Mouse (Mus musculus) mouse embryonic stem cell (cell line): ENCODE results near the gene Rpl35a.

Experiments used
- in situ Hi-C, 2 experiments: fragments of 300-500 bp; cut with MboI; formaldehyde crosslinking; loops; 1 replicate in 1 of 2; 3 replicates in 1 of 2; pipeline ENCODE4 v1.14.3; 2019 to 2020; ENCODE audit warnings: low sequenced_read_pairs in 2 of 2, low pct_unique_long_range_greater_than_20kb in 1 of 2, mixed read lengths in 1 of 2; ENCODE audit not compliant: unreplicated experiment in 1 of 2

Rpl35a gene

GRCm38 (mm10) chr16:33056095-33056785 lies at the start of gene Rpl35a, which contains the start of gene Iqcg:
Gene Rpl35a (plus strand): TSS chr16:33056453.
Gene Iqcg (minus strand): TSS chr16:33056218.
- in situ Hi-C loops = no loop called here

- in situ Hi-C loops = no loop called here
Measured at GRCm38 (mm10) chr16:33006888-33007287, 49.4 kb upstream of the Rpl35a start.

GRCm38 (mm10) chr16:33007436-33007835 lies 48.8 kb upstream of the Rpl35a start:
- in situ Hi-C loops = no loop called here

GRCm38 (mm10) chr16:33010166-33010565 lies 46.1 kb upstream of the Rpl35a start:
- in situ Hi-C loops = no loop called here

GRCm38 (mm10) chr16:33013801-33014200 lies 42.5 kb upstream of the Rpl35a start:
- in situ Hi-C loops = no loop called here

GRCm38 (mm10) chr16:33014921-33015320 lies 41.3 kb upstream of the Rpl35a start:
- in situ Hi-C loops = no loop called here

- in situ Hi-C loops = no loop called here
Measured at GRCm38 (mm10) chr16:33015396-33015907, 40.8 kb upstream of the Rpl35a start.

- in situ Hi-C loops = no loop called here
Measured at GRCm38 (mm10) chr16:33015986-33016385, 40.3 kb upstream of the Rpl35a start.

- in situ Hi-C loops = no loop called here
Measured at GRCm38 (mm10) chr16:33017677-33018349, 38.4 kb upstream of the Rpl35a start.

GRCm38 (mm10) chr16:33019117-33019770 lies 37.0 kb upstream of the Rpl35a start:
- in situ Hi-C loops = no loop called here

GRCm38 (mm10) chr16:33021381-33021780 lies 34.9 kb upstream of the Rpl35a start:
- in situ Hi-C loops = loop anchor here in 1 of 2 experiments (10.0 kb wide), 1 partner anchor 207 kb away; the partner anchor contains the start of gene Smbd1

- in situ Hi-C loops = loop anchor here in 1 of 2 experiments (10.0 kb wide), 1 partner anchor 209 kb away; the partner anchor contains the start of gene Smbd1
Measured at GRCm38 (mm10) chr16:33023750-33024149, 32.5 kb upstream of the Rpl35a start.

- in situ Hi-C loops = loop anchor here in 1 of 2 experiments (10.0 kb wide), 1 partner anchor 210 kb away; the partner anchor contains the start of gene Smbd1
Measured at GRCm38 (mm10) chr16:33024456-33025104, 31.7 kb upstream of the Rpl35a start.

GRCm38 (mm10) chr16:33026357-33026756 lies 29.9 kb upstream of the Rpl35a start:
- in situ Hi-C loops = loop anchor here in 1 of 2 experiments (10.0 kb wide), 1 partner anchor 212 kb away; the partner anchor contains the start of gene Smbd1

GRCm38 (mm10) chr16:33036006-33036405 lies 20.2 kb upstream of the Rpl35a start:
- in situ Hi-C loops = no loop called here

GRCm38 (mm10) chr16:33042682-33043081 lies 13.6 kb upstream of the Rpl35a start:
- in situ Hi-C loops = no loop called here

GRCm38 (mm10) chr16:33043268-33043667 lies 13.0 kb upstream of the Rpl35a start:
- in situ Hi-C loops = no loop called here

GRCm38 (mm10) chr16:33048004-33048403 lies 8.2 kb upstream of the Rpl35a start:
- in situ Hi-C loops = no loop called here
